Mouse (Mus musculus) hindbrain, embryonic 15.5 days (tissue): ENCODE measurements around the gene Gm37240. TPM values are rescaled to one million over a fixed set of nuclear protein-coding genes. Genes with fewer than 3 reads are reported as not detected.
"Not testable (repeated sequence)": the region's sequence is repeated elsewhere in the genome, so short reads cannot be mapped to it uniquely, and the experiment has no call there.

Source experiments
- ATAC-seq: fragments of 200-750 bp; cut with Nextera tagmentation; 2 replicates; pipeline ENCODE4 v1.8.0; 2017; ENCODE audit warnings: low read depth, moderate number of reproducible peaks, moderate TSS enrichment; ENCODE audit not compliant: low FRiP score
- H3K27ac ChIP-seq: fragments of 300-500 bp; sonication (generic); replicated peaks from 2 replicates; pipeline ENCODE4 v1.5.1; 2015; ENCODE audit warnings: mild to moderate bottlenecking, inconsistent platforms
- H3K27me3 ChIP-seq: fragments of 300-500 bp; sonication (generic); 2 replicates; pipeline ENCODE4 v1.6.1; 2015; ENCODE audit warnings: control low read depth, inconsistent platforms
- H3K36me3 ChIP-seq: fragments of 300-500 bp; sonication (generic); 2 replicates; pipeline ENCODE4 v1.6.1; 2015; ENCODE audit warnings: control low read depth, inconsistent platforms
- H3K4me1 ChIP-seq: fragments of 300-500 bp; sonication (generic); replicated peaks from 2 replicates; pipeline ENCODE4 v1.6.1; 2015; ENCODE audit warnings: control low read depth, inconsistent platforms
- H3K4me2 ChIP-seq: fragments of 300-500 bp; sonication (generic); 2 replicates; pipeline ENCODE4 v1.6.1; 2015; ENCODE audit warnings: moderate library complexity, mild to moderate bottlenecking, inconsistent platforms
- H3K4me3 ChIP-seq: fragments of 300-500 bp; sonication (generic); 2 replicates; pipeline ENCODE4 v1.5.1; 2015; ENCODE audit warnings: mild to moderate bottlenecking, inconsistent platforms
- H3K9ac ChIP-seq: fragments of 300-500 bp; sonication (generic); 2 replicates; pipeline ENCODE4 v1.6.1; 2015; ENCODE audit warnings: inconsistent platforms
- H3K9me3 ChIP-seq: fragments of 300-500 bp; sonication (generic); 2 replicates; pipeline ENCODE4 v1.6.1; 2016; ENCODE audit warnings: control low read depth, inconsistent platforms
- WGBS: fragments of 180-500 bp; shearing (Covaris S2); methylation state at CpG from one replicate; pipeline ENCODE4 v1.1.7; 2015; 5-methylcytosine and 5-hydroxymethylcytosine counted together
- polyA plus RNA-seq: library from polyadenylated mRNA; unstranded; fragments of >200 nt; fragmentation: Nextera tagmentation; extraction: Ambion mirVana; gene quantifications from 2 replicates; pipeline ENCODE4 v1.2.1, GENCODE M21; 2015

Gm37240 gene
- polyA plus RNA-seq, 1 experiment from 2014 or later, result 0.87 TPM

- Histone ChIP-seq H3K36me3 (no peaks in the 10 kb centered on the region), H3K4me1 (peaks cover 23% of the 10 kb centered on the region), H3K4me3 (no peak overlapping the region), H3K4me2 (peak overlapping the region; percentile 48), H3K27me3 (no peaks in the 10 kb centered on the region), H3K27ac (no peak overlapping the region), H3K9ac (no peak overlapping the region), H3K9me3 (no peaks in the 10 kb centered on the region; the same call in 1 of the 2 replicates)
- peak; percentile 35; the same call in 1 of the 2 replicates for ATAC-seq
- 31% methylated on average over 12 of the region's 12 CpGs for WGBS
Measured at GRCm38 (mm10) chr3:84654246-84654826, 1233.0 kb downstream of the Gm37240 start.

- Histone ChIP-seq H3K4me3 (no peak overlapping the region), H3K27me3 (no peaks in the 10 kb centered on the region), H3K4me2 (peak overlapping the region; percentile 48), H3K9ac (no peak overlapping the region), H3K4me1 (peaks cover 23% of the 10 kb centered on the region), H3K36me3 (no peaks in the 10 kb centered on the region), H3K9me3 (no peaks in the 10 kb centered on the region; the same call in 1 of the 2 replicates), H3K27ac (no peak overlapping the region)
- no peak for ATAC-seq
- 28% methylated on average over 14 of the region's 14 CpGs for WGBS
Measured at GRCm38 (mm10) chr3:84653557-84654245, 1233.6 kb downstream of the Gm37240 start.

- Histone ChIP-seq H3K9ac (no peak overlapping the region), H3K4me1 (peaks cover 23% of the 10 kb centered on the region), H3K27me3 (no peaks in the 10 kb centered on the region), H3K36me3 (no peaks in the 10 kb centered on the region), H3K9me3 (no peaks in the 10 kb centered on the region; the same call in 1 of the 2 replicates), H3K4me3 (no peak overlapping the region), H3K27ac (no peak overlapping the region), H3K4me2 (peak overlapping the region; percentile 48; the same call in 1 of the 2 replicates)
- WGBS, result 82% methylated on average over 12 of the region's 12 CpGs
- no peak for ATAC-seq
Measured at GRCm38 (mm10) chr3:84652643-84653556, 1234.4 kb downstream of the Gm37240 start.

GRCm38 (mm10) chr3:84649578-84650327 lies 1237.6 kb downstream of the Gm37240 start:
- Histone ChIP-seq H3K27me3 (no peaks in the 10 kb centered on the region), H3K36me3 (no peaks in the 10 kb centered on the region), H3K4me3 (no peak overlapping the region), H3K27ac (no peak overlapping the region), H3K4me2 (no peak overlapping the region), H3K4me1 (peaks cover 22% of the 10 kb centered on the region), H3K9me3 (no peaks in the 10 kb centered on the region; the same call in 1 of the 2 replicates), H3K9ac (no peak overlapping the region)
- WGBS, result 94% methylated on average over 12 of the region's 12 CpGs
- ATAC-seq, result no peak

GRCm38 (mm10) chr3:84648069-84648468 lies 1239.2 kb downstream of the Gm37240 start:
- H3K36me3 ChIP-seq, H3K4me3 ChIP-seq, H3K9ac ChIP-seq, ATAC-seq, H3K4me1 ChIP-seq, H3K9me3 ChIP-seq, H3K4me2 ChIP-seq, H3K27ac ChIP-seq, H3K27me3 ChIP-seq: not testable (repeated sequence)
- WGBS, result 90% methylated on average over 4 of the region's 4 CpGs

- no peaks in the 10 kb centered on the region for H3K36me3 ChIP-seq
- no peaks in the 10 kb centered on the region; the same call in 1 of the 2 replicates for H3K9me3 ChIP-seq
- no peaks in the 10 kb centered on the region for H3K27me3 ChIP-seq
- no peak overlapping the region for H3K27ac ChIP-seq
- WGBS, result 31% methylated on average over 4 of the region's 4 CpGs
- no peak overlapping the region for H3K4me3 ChIP-seq
- no peak overlapping the region; the same call in 1 of the 2 replicates for H3K4me2 ChIP-seq
- peaks cover 7% of the 10 kb centered on the region for H3K4me1 ChIP-seq
- H3K9ac ChIP-seq, result no peak overlapping the region
- no peak for ATAC-seq
Measured at GRCm38 (mm10) chr3:84647616-84648015, 1239.7 kb downstream of the Gm37240 start.

GRCm38 (mm10) chr3:84646331-84646845 lies 1240.9 kb downstream of the Gm37240 start:
- Histone ChIP-seq H3K27me3 (no peaks in the 10 kb centered on the region), H3K4me3 (no peak overlapping the region)
- WGBS, result 80% methylated on average over 8 of the region's 8 CpGs

GRCm38 (mm10) chr3:84646007-84646290 lies 1241.4 kb downstream of the Gm37240 start:
- Histone ChIP-seq H3K9me3 (no peaks in the 10 kb centered on the region; the same call in 1 of the 2 replicates), H3K4me3 (no peak overlapping the region), H3K4me1 (peaks cover 7% of the 10 kb centered on the region), H3K27ac (no peak overlapping the region), H3K9ac (no peak overlapping the region), H3K36me3 (no peaks in the 10 kb centered on the region), H3K27me3 (no peaks in the 10 kb centered on the region), H3K4me2 (no peak overlapping the region)
- no peak for ATAC-seq
- WGBS, result 84% methylated on average over 3 of the region's 3 CpGs

More at GRCm38 (mm10) chr3:84646331-84646845, 1240.9 kb downstream of the Gm37240 start:
- H3K4me2 ChIP-seq, result no peak overlapping the region
- H3K9me3 ChIP-seq, result no peaks in the 10 kb centered on the region; the same call in 1 of the 2 replicates
- H3K36me3 ChIP-seq, result no peaks in the 10 kb centered on the region
- ATAC-seq, result no peak
- no peak overlapping the region for H3K27ac ChIP-seq
- peaks cover 7% of the 10 kb centered on the region for H3K4me1 ChIP-seq
- H3K9ac ChIP-seq, result no peak overlapping the region

- 81% methylated on average over 9 of the region's 9 CpGs for WGBS
- Histone ChIP-seq H3K4me3 (no peak overlapping the region), H3K36me3 (no peaks in the 10 kb centered on the region), H3K9ac (no peak overlapping the region), H3K4me2 (no peak overlapping the region), H3K9me3 (no peaks in the 10 kb centered on the region; the same call in 1 of the 2 replicates), H3K4me1 (peaks cover 7% of the 10 kb centered on the region), H3K27ac (no peak overlapping the region), H3K27me3 (no peaks in the 10 kb centered on the region)
- no peak for ATAC-seq
Measured at GRCm38 (mm10) chr3:84645156-84646006, 1241.9 kb downstream of the Gm37240 start.

- no peak for ATAC-seq
- no peaks in the 10 kb centered on the region for H3K27me3 ChIP-seq
- H3K4me3 ChIP-seq, result no peak overlapping the region
- H3K36me3 ChIP-seq, result no peaks in the 10 kb centered on the region
- no peak overlapping the region for H3K4me2 ChIP-seq
- H3K9ac ChIP-seq, result no peak overlapping the region
- peaks cover 13% of the 10 kb centered on the region for H3K4me1 ChIP-seq
- 42% methylated on average over 4 of the region's 4 CpGs for WGBS
- H3K27ac ChIP-seq, result no peak overlapping the region
- H3K9me3 ChIP-seq, result no peaks in the 10 kb centered on the region
Measured at GRCm38 (mm10) chr3:84642942-84643341, 1244.4 kb downstream of the Gm37240 start.
